Mouse (Mus musculus) kidney, embryonic 15.5 days (tissue): Measurements from ENCODE around the gene Ggn. TPM values are rescaled to one million over a fixed set of nuclear protein-coding genes. Genes with fewer than 3 reads are reported as not detected.
"Not testable (repeated sequence)": the region's sequence is repeated elsewhere in the genome, so short reads cannot be mapped to it uniquely, and the experiment has no call there.

Experiments
- ATAC-seq: fragments of 200-750 bp; cut with Nextera tagmentation; replicated peaks from 2 replicates; pipeline ENCODE4 v1.8.0; 2017; ENCODE audit warnings: moderate TSS enrichment; ENCODE audit not compliant: low FRiP score
- H3K27ac ChIP-seq: fragments of 300-500 bp; sonication (generic); 2 replicates; pipeline ENCODE4 v1.5.1; 2015; ENCODE audit warnings: mild to moderate bottlenecking, inconsistent platforms
- H3K27me3 ChIP-seq: fragments of 300-500 bp; sonication (generic); 2 replicates; pipeline ENCODE4 v1.6.1; 2015; ENCODE audit warnings: inconsistent platforms
- H3K36me3 ChIP-seq: fragments of 300-500 bp; sonication (generic); 2 replicates; pipeline ENCODE4 v1.6.1; 2015; ENCODE audit warnings: inconsistent platforms
- H3K4me1 ChIP-seq: fragments of 300-500 bp; sonication (generic); 2 replicates; pipeline ENCODE4 v1.6.1; 2015; ENCODE audit warnings: inconsistent platforms
- H3K4me2 ChIP-seq: fragments of 300-500 bp; sonication (generic); 2 replicates; pipeline ENCODE4 v1.6.1; 2015; ENCODE audit warnings: moderate library complexity, mild to moderate bottlenecking, inconsistent platforms
- H3K4me3 ChIP-seq: fragments of 300-500 bp; sonication (generic); replicated peaks from 2 replicates; pipeline ENCODE4 v1.5.1; 2015; ENCODE audit warnings: mild to moderate bottlenecking, inconsistent platforms
- H3K9ac ChIP-seq: fragments of 300-500 bp; sonication (generic); 2 replicates; pipeline ENCODE4 v1.6.1; 2015; ENCODE audit warnings: mild to moderate bottlenecking, inconsistent platforms
- H3K9me3 ChIP-seq: fragments of 300-500 bp; sonication (generic); replicated peaks from 2 replicates; pipeline ENCODE4 v1.6.1; 2016; ENCODE audit warnings: inconsistent platforms
- WGBS: fragments of 180-500 bp; shearing (Covaris S2); methylation state at CpG from one replicate; pipeline ENCODE4 v1.1.7; 2015; ENCODE audit warnings: mixed read lengths; 5-methylcytosine and 5-hydroxymethylcytosine counted together
- polyA plus RNA-seq: library from polyadenylated mRNA; unstranded; fragments of >200 nt; fragmentation: Nextera tagmentation; extraction: Ambion mirVana; gene quantifications from 2 replicates; pipeline ENCODE4 v1.2.1, GENCODE M21; 2015

Gene Ggn
- polyA plus RNA-seq, 1 experiment from 2014 or later = 1.00 TPM

DNA sequence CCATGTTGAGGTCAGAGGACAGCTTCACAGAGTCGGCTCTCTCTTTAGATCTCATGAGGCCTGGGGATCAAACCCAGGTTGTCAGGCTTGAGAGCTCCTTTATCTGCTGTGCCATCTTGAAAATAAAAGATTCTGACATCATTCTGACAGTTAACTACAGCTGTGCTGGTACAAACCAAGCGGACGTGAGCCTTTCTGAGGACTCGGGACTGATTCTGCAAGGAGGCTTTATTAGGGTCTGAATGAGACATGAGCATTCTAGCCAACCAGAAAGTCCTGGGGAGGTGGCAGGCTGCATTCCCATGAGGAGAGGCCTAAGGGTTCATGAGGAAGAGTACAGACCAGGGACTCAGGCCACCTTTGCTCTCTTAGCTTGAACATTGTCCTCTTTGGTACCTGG, 11.3 kb downstream of the Ggn start:
- not testable (repeated sequence) for H3K27ac ChIP-seq, H3K9me3 ChIP-seq, H3K4me3 ChIP-seq, H3K4me2 ChIP-seq, H3K9ac ChIP-seq, H3K27me3 ChIP-seq, ATAC-seq
- whole genome bisulfite sequencing = 95% methylated on average over 4 of the region's 4 CpGs
- peaks cover 14% of the 10 kb centered on the region for H3K36me3 ChIP-seq
- peaks cover 18% of the 10 kb centered on the region for H3K4me1 ChIP-seq

- H3K4me1 ChIP-seq, H3K4me3 ChIP-seq, H3K36me3 ChIP-seq, H3K9me3 ChIP-seq, H3K4me2 ChIP-seq, H3K27me3 ChIP-seq, H3K27ac ChIP-seq, ATAC-seq, H3K9ac ChIP-seq: not testable (repeated sequence)
- 96% methylated on average over 1 of the region's 1 CpGs for WGBS
Observed at GRCm38 (mm10) chr7:29194230-29194629, 24.2 kb downstream of the Ggn start.

- no peaks in the 10 kb centered on the region for H3K4me1 ChIP-seq
Observed at GRCm38 (mm10) chr7:29202577-29202976, 32.6 kb downstream of the Ggn start.

GRCm38 (mm10) chr7:29211013-29211412, 41.0 kb downstream of the Ggn start:
- Histone ChIP-seq H3K4me2 (peak overlapping the region; percentile 66), H3K4me1 (peaks cover 25% of the 10 kb centered on the region), H3K4me3 (peak overlapping the region; percentile 47), H3K27ac (peak overlapping the region; percentile 89)
- not testable (repeated sequence) for H3K9me3 ChIP-seq, ATAC-seq, H3K36me3 ChIP-seq, H3K9ac ChIP-seq, H3K27me3 ChIP-seq
- 24% methylated on average over 15 of the region's 15 CpGs for WGBS

More at GRCm38 (mm10) chr7:29202577-29202976, 32.6 kb downstream of the Ggn start:
- Histone ChIP-seq H3K27ac (no peak overlapping the region), H3K27me3 (no peaks in the 10 kb centered on the region), H3K4me3 (no peak overlapping the region), H3K9me3 (no peaks in the 10 kb centered on the region), H3K9ac (no peak overlapping the region), H3K36me3 (no peaks in the 10 kb centered on the region), H3K4me2 (no peak overlapping the region)
- no peak for ATAC-seq
- WGBS = 86% methylated on average over 6 of the region's 6 CpGs

DNA sequence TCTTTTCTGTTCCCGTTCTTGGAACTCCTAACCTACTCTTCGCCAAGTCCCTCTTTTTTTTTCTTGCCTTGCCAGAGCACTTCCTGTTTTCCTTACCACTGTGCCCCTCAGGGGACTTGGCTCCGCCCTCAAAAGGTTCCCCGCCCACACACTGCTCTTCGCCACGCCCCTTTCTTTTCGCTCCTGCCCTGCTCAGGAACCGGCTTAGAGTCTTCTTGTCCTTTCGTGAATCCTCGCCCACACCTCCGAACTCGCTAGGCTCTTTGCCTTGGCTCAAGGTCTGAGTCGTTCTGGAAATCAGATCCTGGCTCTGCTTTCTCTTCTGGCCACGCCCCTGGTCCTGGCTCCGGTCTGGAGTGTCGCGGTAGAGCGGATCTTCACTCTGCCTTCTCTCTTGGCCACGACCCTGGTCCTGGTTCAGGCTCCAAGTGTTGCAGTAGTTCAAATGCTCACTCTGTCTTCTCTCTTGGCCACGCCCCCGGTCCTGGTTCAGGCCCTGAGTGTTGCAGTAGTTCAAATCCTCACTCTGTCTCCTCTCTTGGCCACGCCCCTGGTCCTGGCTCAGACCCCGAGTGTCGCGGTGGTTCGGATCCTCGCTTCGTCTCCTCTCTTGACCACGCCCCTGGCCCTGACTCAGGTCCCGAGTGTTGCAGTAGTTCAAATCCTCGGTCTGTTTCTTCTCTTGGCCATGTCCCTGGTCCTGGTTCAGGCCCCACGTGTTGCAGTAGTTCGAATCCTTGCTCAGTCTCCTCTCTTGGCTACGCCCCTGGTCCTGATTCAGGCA, 41.6 kb downstream of the Ggn start:
- Histone ChIP-seq H3K4me3 (peak overlapping the region; percentile 47), H3K4me2 (peak overlapping the region; percentile 66), H3K9ac (peak overlapping the region; percentile 17; the same call in 1 of the 2 replicates), H3K27ac (peak overlapping the region; percentile 89), H3K9me3 (peaks cover 6% of the 10 kb centered on the region; the same call in 1 of the 2 replicates), H3K27me3 (no peaks in the 10 kb centered on the region), H3K4me1 (peaks cover 25% of the 10 kb centered on the region), H3K36me3 (no peaks in the 10 kb centered on the region)
- ATAC-seq = peak; percentile 80
- 3% methylated on average over 34 of the region's 34 CpGs for WGBS

DNA sequence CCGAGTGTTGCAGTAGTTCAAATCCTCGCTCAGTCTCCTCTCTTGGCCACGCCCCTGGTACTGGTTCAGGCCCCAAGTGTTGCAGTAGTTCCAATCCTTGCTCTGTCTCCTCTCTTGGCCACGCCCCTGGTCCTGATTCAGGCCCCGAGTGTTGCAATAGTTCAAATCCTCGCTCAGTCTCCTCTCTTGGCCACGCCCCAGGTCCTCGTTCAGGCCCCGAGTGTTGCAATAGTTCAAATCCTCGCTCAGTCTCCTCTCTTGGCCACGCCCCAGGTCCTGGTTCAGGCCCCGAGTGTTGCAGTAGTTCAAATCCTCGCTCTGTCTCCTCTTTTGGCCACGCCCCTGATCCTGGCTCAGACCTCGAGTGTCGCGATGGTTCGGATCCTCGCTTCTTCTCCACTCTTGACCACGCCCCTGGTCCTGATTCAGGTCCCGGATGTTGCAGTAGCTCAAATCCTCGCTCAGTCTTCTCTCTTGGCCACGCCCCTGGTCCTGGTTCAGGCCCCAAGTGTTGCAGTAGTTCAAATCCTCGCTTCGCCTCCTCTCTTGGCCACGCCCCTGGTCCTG, 42.3 kb downstream of the Ggn start:
- peak overlapping the region; percentile 47 for H3K4me3 ChIP-seq
- peak overlapping the region; percentile 66 for H3K4me2 ChIP-seq
- peaks cover 6% of the 10 kb centered on the region; the same call in 1 of the 2 replicates for H3K9me3 ChIP-seq
- no peaks in the 10 kb centered on the region for H3K36me3 ChIP-seq
- ATAC-seq = no peak
- H3K27ac ChIP-seq = peak overlapping the region; percentile 89; the same call in 1 of the 2 replicates
- WGBS = 18% methylated on average over 26 of the region's 26 CpGs
- 0 out of 2 replicates have a peak overlapping the region, but pooled peaks have one; percentile 17 for H3K9ac ChIP-seq
- H3K4me1 ChIP-seq = peaks cover 25% of the 10 kb centered on the region
- H3K27me3 ChIP-seq = no peaks in the 10 kb centered on the region

- Histone ChIP-seq H3K4me2 (peak overlapping the region; percentile 66), H3K4me3 (peak overlapping the region; percentile 18), H3K4me1 (peaks cover 25% of the 10 kb centered on the region)
- 18% methylated on average over 40 of the region's 40 CpGs for WGBS
- H3K27me3 ChIP-seq, H3K27ac ChIP-seq, H3K36me3 ChIP-seq, H3K9me3 ChIP-seq, H3K9ac ChIP-seq: not testable (repeated sequence)
- peak; percentile 5; the same call in 1 of the 2 replicates for ATAC-seq
Observed at GRCm38 (mm10) chr7:29212775-29213560, 43.0 kb downstream of the Ggn start.

DNA sequence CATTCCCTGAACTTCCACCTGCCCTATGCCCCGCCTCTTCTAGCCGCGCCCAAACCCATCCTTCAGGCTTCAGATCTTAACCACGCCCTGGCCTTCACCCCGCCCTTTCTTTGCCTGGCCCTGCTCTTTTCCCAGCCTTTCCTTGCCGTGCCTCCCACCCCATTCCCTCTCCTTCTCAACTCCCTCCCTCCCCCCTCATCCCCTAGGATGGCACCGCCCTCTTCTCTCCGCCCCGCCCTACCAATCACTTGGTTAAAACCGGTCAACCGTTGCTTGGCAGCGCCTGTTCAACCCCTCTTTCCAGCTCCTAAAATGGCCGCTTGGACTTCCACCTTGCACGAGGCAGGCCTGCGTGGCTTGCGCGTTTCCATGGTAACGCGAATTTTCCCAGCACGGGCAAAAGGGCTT, 43.7 kb downstream of the Ggn start, which contains the start of gene Catsperg1:
Catsperg1 (minus strand) TSS at position 361 of the 408 bp plus-strand sequence.
- 3% methylated on average over 20 of the region's 20 CpGs for WGBS
- H3K9me3 ChIP-seq = peaks cover 8% of the 10 kb centered on the region; the same call in 1 of the 2 replicates
- no peaks in the 10 kb centered on the region for H3K27me3 ChIP-seq
- H3K27ac ChIP-seq = peak within 1 kb of the TSS; percentile 37; the same call in 1 of the 2 replicates
- peak; percentile 81 for ATAC-seq
- H3K4me3 ChIP-seq = peak within 1 kb of the TSS; percentile 18
- no peak within 1 kb of the TSS for H3K9ac ChIP-seq
- peaks cover 25% of the 10 kb centered on the region for H3K4me1 ChIP-seq
- peak within 1 kb of the TSS; percentile 66 for H3K4me2 ChIP-seq
- no peaks in the 10 kb centered on the region for H3K36me3 ChIP-seq

GRCm38 (mm10) chr7:29214236-29214635, 44.2 kb downstream of the Ggn start:
- Histone ChIP-seq H3K4me2 (peak overlapping the region; percentile 66), H3K9ac (no peak overlapping the region), H3K27me3 (no peaks in the 10 kb centered on the region), H3K4me3 (no peak overlapping the region), H3K9me3 (peaks cover 9% of the 10 kb centered on the region; the same call in 1 of the 2 replicates), H3K4me1 (peaks cover 25% of the 10 kb centered on the region), H3K36me3 (no peaks in the 10 kb centered on the region; the same call in 1 of the 2 replicates), H3K27ac (peak overlapping the region; percentile 37; the same call in 1 of the 2 replicates)
- 63% methylated on average over 2 of the region's 2 CpGs for WGBS
- peak; percentile 20; the same call in 1 of the 2 replicates for ATAC-seq

DNA sequence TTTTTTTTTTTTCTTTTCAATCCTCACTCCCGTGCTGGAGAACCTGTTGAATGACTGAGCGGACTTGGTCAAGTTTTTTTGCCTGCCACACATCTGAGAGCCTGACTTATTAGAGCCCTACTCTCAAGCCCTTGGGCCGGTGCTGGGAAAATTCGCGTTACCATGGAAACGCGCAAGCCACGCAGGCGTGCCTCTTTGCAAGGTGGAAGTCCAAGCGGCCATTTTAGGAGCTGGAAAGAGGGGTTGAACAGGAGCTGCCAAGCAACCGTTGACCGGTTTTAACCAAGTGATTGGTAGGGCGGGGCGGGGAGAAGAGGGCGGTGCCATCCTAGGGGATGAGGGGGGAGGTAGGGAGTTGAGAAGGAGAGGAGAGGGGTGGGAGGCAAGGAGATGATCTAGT, 44.8 kb downstream of the Ggn start:
- WGBS = 49% methylated on average over 15 of the region's 15 CpGs
- no peaks in the 10 kb centered on the region for H3K27me3 ChIP-seq
- peaks cover 15% of the 10 kb centered on the region; the same call in 1 of the 2 replicates for H3K9me3 ChIP-seq
- no peak overlapping the region for H3K9ac ChIP-seq
- no peak overlapping the region for H3K27ac ChIP-seq
- ATAC-seq = no peak
- peaks cover 25% of the 10 kb centered on the region for H3K4me1 ChIP-seq
- peaks cover 2% of the 10 kb centered on the region; the same call in 1 of the 2 replicates for H3K36me3 ChIP-seq
- H3K4me2 ChIP-seq = no peak overlapping the region
- H3K4me3 ChIP-seq = no peak overlapping the region
